Mouse (Mus musculus): ENCODE data around the gene Lmo7. TPM values are rescaled to one million over a fixed set of nuclear protein-coding genes. Genes with fewer than 3 reads are reported as not detected.

Lmo7 gene
- polyA plus RNA-seq, 1 experiment from 2014 or later: 16.0 TPM

DNA sequence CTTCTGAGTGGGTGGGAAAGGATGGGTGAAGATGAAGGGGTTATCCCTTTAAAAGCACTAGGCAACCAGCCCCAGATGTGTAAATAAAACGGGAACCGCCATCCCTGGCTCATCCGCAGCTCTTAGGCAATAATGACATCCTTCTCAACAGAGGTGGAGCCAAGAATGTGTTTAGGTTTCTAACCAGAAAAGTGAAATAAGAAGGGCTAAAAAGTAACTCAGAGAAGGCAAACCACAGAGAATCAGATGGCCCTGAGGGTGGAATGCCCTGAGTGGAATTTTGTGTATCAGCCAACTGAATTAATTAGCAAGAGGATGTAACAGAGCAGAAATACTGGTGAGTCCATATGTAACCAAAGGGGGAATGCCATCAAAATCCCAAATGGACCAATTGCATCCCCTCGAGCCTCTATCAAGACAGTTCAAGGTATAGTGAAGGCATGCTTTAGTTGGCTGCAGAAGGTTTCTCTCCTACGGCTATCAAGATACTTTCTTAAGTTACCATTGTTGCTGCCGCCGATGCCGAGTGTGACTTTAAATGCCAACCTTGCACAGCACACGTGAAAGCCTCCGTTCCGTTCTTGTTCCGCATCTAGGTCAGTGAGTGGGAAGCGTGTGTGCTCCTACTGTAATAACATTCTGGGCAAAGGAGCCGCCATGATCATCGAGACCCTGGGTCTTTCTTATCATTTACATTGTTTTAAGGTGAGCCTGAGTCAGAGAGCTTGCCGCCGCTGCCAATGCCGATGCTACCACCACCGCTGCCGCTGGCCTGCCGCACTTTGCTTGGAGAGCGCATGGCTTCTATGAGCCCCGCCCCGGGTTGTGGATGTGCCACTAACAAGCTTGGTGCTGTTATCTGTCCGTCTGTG is 201.1 kb downstream of the Lmo7 start:
- WGBS: 96% methylated on average over 25 of the region's 25 CpGs
- Histone ChIP-seq H3K27ac (ENCODE audit: low read length) (no peak overlapping the region), H3K4me3 (replicated peaks; ENCODE audit: low read length) (no peak overlapping the region), H3K4me1 (replicated peaks; ENCODE audit: control insufficient read depth, insufficient read depth, low read length) (no peaks in the 10 kb centered on the region), H3K4me2 (ENCODE audit: low read length) (no peak overlapping the region), H3K9me3 (ENCODE audit: control insufficient read depth, low read length) (no peaks in the 10 kb centered on the region), H3K36me3 (ENCODE audit: control insufficient read depth, insufficient read depth) (no peaks in the 10 kb centered on the region; the same call in 1 of the 2 replicates), H3K27me3 (replicated peaks; ENCODE audit: control insufficient read depth, insufficient read depth, low read length) (no peaks in the 10 kb centered on the region), H3K9ac (replicated peaks; ENCODE audit: low read depth, low read length) (no peak overlapping the region)
- no peak for ATAC-seq

DNA sequence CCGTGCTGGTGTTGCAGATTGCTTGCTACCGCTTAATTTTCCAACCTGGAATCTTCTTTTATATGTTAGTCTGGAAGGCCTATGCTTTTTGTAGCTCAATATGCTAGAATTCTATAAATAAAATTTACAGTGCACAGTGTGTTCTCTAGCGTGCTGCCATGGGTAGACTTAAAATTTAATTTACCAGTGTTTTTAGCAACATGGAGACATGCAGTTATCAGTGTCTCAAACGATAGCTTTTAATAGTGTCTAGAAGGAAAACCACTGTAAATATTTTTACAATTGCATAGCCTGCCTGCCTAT is 201.6 kb downstream of the Lmo7 start:
- no peak overlapping the region for H3K9ac ChIP-seq (replicated peaks; ENCODE audit: low read depth, low read length)
- ATAC-seq: no peak
- no peak overlapping the region for H3K27ac ChIP-seq (ENCODE audit: low read length)
- H3K4me3 ChIP-seq (replicated peaks; ENCODE audit: low read length): no peak overlapping the region
- 89% methylated on average over 4 of the region's 4 CpGs for WGBS
- no peak overlapping the region for H3K4me2 ChIP-seq (ENCODE audit: low read length)
- H3K36me3 ChIP-seq (ENCODE audit: control insufficient read depth, insufficient read depth): no peaks in the 10 kb centered on the region; the same call in 1 of the 2 replicates
- H3K4me1 ChIP-seq (replicated peaks; ENCODE audit: control insufficient read depth, insufficient read depth, low read length): no peaks in the 10 kb centered on the region
- H3K27me3 ChIP-seq (replicated peaks; ENCODE audit: control insufficient read depth, insufficient read depth, low read length): no peaks in the 10 kb centered on the region
- H3K9me3 ChIP-seq (ENCODE audit: control insufficient read depth, low read length): no peaks in the 10 kb centered on the region

DNA sequence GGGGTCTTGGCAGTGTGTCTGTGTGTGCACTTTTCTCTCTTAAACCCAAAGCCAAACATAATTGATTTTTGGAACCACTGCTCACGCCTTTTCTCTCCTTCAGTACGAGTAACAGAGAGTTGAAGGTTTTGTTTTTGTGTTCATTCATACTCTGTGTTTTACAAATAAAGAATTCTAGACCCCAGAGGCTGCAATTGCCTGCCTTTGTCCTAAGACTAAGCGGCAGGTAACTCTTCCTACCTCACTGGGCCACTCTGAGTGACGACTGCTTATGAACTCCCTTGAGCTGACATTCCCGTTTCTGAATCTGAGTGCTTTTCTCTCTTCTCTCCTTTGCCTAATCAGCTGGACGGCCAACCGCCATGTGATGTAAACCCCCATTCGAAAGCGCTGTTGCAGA is 203.8 kb downstream of the Lmo7 start:
- H3K9ac ChIP-seq (replicated peaks; ENCODE audit: low read depth, low read length): no peak overlapping the region
- no peak overlapping the region for H3K4me2 ChIP-seq (ENCODE audit: low read length)
- H3K27me3 ChIP-seq (replicated peaks; ENCODE audit: control insufficient read depth, insufficient read depth, low read length): no peaks in the 10 kb centered on the region
- ATAC-seq: no peak
- no peaks in the 10 kb centered on the region for H3K9me3 ChIP-seq (ENCODE audit: control insufficient read depth, low read length)
- H3K4me3 ChIP-seq (replicated peaks; ENCODE audit: low read length): no peak overlapping the region
- WGBS: 69% methylated on average over 9 of the region's 9 CpGs
- H3K27ac ChIP-seq (ENCODE audit: low read length): no peak overlapping the region
- H3K4me1 ChIP-seq (replicated peaks; ENCODE audit: control insufficient read depth, insufficient read depth, low read length): no peaks in the 10 kb centered on the region
- no peaks in the 10 kb centered on the region; the same call in 1 of the 2 replicates for H3K36me3 ChIP-seq (ENCODE audit: control insufficient read depth, insufficient read depth)

DNA sequence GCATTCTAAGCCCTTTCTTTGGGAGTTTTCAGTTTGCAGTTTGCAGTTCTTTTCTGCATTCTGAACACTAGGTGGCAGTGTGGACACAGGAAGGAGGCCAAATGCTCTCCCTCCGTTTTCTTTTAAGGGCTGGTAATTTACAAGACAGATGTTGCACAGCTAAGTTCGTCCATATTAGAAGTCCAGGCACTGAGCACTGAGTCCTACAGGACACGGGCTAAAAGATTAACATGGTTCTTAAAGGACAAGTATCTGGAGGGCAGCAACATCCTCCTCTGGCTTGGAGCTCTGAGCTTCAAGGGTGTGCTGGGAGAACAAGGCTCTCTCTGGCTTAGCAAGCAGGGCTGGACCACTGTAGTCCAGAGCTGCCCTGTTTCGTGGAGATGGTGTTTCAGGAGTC is 213.2 kb downstream of the Lmo7 start:
- Histone ChIP-seq H3K4me2 (ENCODE audit: low read length) (peak overlapping the region; percentile 18; the same call in 1 of the 2 replicates), H3K4me1 (replicated peaks; ENCODE audit: control insufficient read depth, insufficient read depth, low read length) (no peaks in the 10 kb centered on the region), H3K9me3 (ENCODE audit: control insufficient read depth, low read length) (no peaks in the 10 kb centered on the region), H3K36me3 (ENCODE audit: control insufficient read depth, insufficient read depth) (no peaks in the 10 kb centered on the region), H3K9ac (replicated peaks; ENCODE audit: low read depth, low read length) (no peak overlapping the region), H3K27ac (ENCODE audit: low read length) (no peak overlapping the region), H3K4me3 (replicated peaks; ENCODE audit: low read length) (no peak overlapping the region), H3K27me3 (replicated peaks; ENCODE audit: control insufficient read depth, insufficient read depth, low read length) (no peaks in the 10 kb centered on the region)
- ATAC-seq: peak; percentile 46
- WGBS: 7% methylated on average over 4 of the region's 4 CpGs

DNA sequence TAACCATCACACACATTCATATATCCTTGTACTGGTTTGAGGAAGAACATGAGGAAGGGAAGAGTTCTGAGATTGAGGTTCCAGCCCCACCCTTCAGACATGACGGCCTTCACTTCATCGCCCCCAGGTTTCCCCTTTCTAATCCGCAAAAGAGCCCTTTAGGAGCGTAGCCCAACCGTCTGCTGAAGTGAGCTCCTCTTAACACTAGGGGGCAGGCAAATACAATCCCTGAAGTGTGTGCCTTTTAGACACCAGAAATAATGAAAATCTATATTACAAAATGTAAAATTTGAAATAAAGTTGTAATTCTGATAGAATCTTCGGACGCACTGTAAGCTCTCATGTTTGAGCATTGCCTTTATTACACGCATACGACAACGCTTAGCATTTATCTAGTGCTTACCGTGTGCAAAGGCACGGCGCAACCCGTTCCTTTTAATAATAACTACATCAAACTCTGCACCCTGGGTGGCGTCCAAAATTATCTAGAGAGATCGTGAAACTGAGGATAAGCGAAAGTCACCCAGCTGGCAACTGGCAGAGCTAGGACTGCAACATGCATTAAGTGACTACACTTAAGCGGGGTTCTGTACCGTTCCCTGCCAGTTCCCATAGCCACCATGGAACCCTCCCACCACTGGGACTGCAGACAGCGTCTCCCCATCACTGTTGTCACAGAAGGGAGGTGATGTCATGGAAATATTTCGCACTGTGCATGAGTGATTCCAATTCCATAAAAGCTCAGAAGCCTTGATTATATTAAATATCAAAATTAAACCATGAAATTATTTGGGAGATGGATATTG is 217.2 kb downstream of the Lmo7 start:
- peak; percentile 75 for ATAC-seq
- H3K4me3 ChIP-seq (replicated peaks; ENCODE audit: low read length): no peak overlapping the region

DNA sequence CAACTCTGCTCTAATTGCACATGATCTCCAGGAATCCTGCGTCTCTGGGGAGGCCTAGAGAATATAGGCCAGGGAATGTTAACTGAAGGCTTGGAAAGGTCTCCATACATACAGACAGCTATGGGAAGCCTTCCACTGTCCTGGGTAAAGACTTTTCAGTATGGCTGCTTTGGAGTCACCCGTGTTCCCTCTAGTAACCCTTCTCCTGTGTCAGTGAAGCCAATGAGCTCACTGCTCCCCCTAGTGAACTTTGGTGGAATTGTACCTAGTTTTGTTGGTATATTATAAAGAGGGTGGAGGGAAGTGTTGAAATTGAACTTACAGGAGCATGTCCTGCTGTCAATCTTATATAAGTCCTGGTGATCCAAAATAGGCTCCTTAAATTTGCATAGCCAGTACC is 219.4 kb downstream of the Lmo7 start:
- no peaks in the 10 kb centered on the region for H3K4me1 ChIP-seq (replicated peaks; ENCODE audit: control insufficient read depth, insufficient read depth, low read length)
- H3K4me2 ChIP-seq (ENCODE audit: low read length): no peak overlapping the region
- no peak overlapping the region for H3K27ac ChIP-seq (ENCODE audit: low read length)
- no peak overlapping the region for H3K9ac ChIP-seq (replicated peaks; ENCODE audit: low read depth, low read length)
- H3K4me3 ChIP-seq (replicated peaks; ENCODE audit: low read length): no peak overlapping the region
- ATAC-seq: peak; percentile 15; the same call in 1 of the 2 replicates
- no peaks in the 10 kb centered on the region for H3K36me3 ChIP-seq (ENCODE audit: control insufficient read depth, insufficient read depth)
- no peaks in the 10 kb centered on the region for H3K27me3 ChIP-seq (replicated peaks; ENCODE audit: control insufficient read depth, insufficient read depth, low read length)
- WGBS: 58% methylated on average over 2 of the region's 2 CpGs
- no peaks in the 10 kb centered on the region for H3K9me3 ChIP-seq (ENCODE audit: control insufficient read depth, low read length)

More for the DNA sequence above, 217.2 kb downstream of the Lmo7 start:
- H3K27me3 ChIP-seq (replicated peaks; ENCODE audit: control insufficient read depth, insufficient read depth, low read length): no peaks in the 10 kb centered on the region
- 52% methylated on average over 21 of the region's 21 CpGs for WGBS
- no peaks in the 10 kb centered on the region for H3K9me3 ChIP-seq (ENCODE audit: control insufficient read depth, low read length)
- H3K27ac ChIP-seq (ENCODE audit: low read length): 0 out of 2 replicates have a peak overlapping the region, but pooled peaks have one; percentile 39
- H3K9ac ChIP-seq (replicated peaks; ENCODE audit: low read depth, low read length): no peak overlapping the region
- no peaks in the 10 kb centered on the region for H3K4me1 ChIP-seq (replicated peaks; ENCODE audit: control insufficient read depth, insufficient read depth, low read length)
- H3K36me3 ChIP-seq (ENCODE audit: control insufficient read depth, insufficient read depth): no peaks in the 10 kb centered on the region
- H3K4me2 ChIP-seq (ENCODE audit: low read length): 0 out of 2 replicates have a peak overlapping the region, but pooled peaks have one; percentile 25

DNA sequence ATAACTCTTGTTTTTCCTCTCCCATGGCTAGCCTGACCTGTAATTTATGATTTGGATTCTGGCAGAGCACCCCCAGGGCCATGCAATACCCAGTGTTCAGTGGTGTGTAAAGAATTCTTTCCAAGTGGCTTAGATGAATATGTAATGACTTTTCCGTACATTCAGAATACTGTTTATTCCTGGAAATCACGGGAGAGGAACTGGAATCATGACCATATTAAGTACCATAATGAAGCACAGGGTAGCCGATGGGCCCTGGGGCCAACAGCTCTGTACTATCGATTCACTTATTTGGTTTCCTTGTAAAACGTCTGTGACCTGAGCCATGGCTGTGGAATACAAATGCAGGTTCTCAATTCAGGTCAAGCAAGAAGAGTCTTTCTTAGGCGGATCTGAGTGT is 221.3 kb downstream of the Lmo7 start:
- Histone ChIP-seq H3K27me3 (replicated peaks; ENCODE audit: control insufficient read depth, insufficient read depth, low read length) (no peaks in the 10 kb centered on the region), H3K4me2 (ENCODE audit: low read length) (no peak overlapping the region), H3K36me3 (ENCODE audit: control insufficient read depth, insufficient read depth) (no peaks in the 10 kb centered on the region), H3K4me1 (replicated peaks; ENCODE audit: control insufficient read depth, insufficient read depth, low read length) (no peaks in the 10 kb centered on the region), H3K9me3 (ENCODE audit: control insufficient read depth, low read length) (no peaks in the 10 kb centered on the region), H3K9ac (replicated peaks; ENCODE audit: low read depth, low read length) (no peak overlapping the region), H3K4me3 (replicated peaks; ENCODE audit: low read length) (no peak overlapping the region), H3K27ac (ENCODE audit: low read length) (no peak overlapping the region)
- no peak for ATAC-seq
- WGBS: 75% methylated on average over 6 of the region's 6 CpGs

DNA sequence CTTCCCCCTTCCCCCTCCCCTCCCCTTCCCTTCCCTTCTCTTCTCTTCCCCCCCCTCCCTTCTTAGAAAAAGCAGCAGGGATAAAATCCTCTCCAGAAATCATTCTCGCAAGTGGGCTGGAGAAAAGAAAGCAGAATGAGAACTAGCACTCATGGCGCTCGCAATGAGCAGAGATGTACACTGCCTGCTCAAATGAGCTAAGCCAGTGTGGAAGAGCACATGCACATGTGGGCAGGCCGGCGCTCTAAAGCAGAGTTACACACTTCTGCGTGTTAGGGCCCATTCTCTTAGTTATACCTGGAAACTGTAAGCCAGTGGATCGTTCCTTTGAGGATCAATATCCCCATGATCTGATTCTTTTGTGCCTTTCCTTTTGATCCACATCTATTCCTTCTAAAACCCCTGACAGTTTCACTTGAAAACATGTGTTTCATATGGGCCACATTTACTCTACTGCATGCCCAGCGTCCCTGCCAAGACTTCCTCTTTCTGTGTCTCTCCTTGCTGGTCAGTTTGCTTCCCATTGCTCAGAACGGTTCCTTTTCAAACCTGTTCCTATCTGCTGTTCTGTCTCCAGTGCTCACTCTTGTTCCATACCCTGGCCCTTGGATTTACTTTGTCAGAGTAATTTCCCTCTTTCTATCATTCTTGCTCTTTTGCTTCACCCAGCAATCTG is 224.2 kb downstream of the Lmo7 start:
- no peak overlapping the region for H3K27ac ChIP-seq (ENCODE audit: low read length)
- H3K9me3 ChIP-seq (ENCODE audit: control insufficient read depth, low read length): no peaks in the 10 kb centered on the region
- WGBS: 80% methylated on average over 9 of the region's 9 CpGs
- no peak for ATAC-seq
- H3K36me3 ChIP-seq (ENCODE audit: control insufficient read depth, insufficient read depth): no peaks in the 10 kb centered on the region
- H3K9ac ChIP-seq (replicated peaks; ENCODE audit: low read depth, low read length): no peak overlapping the region
- H3K4me1 ChIP-seq (replicated peaks; ENCODE audit: control insufficient read depth, insufficient read depth, low read length): no peaks in the 10 kb centered on the region
- H3K4me3 ChIP-seq (replicated peaks; ENCODE audit: low read length): no peak overlapping the region
- no peak overlapping the region for H3K4me2 ChIP-seq (ENCODE audit: low read length)
- no peaks in the 10 kb centered on the region for H3K27me3 ChIP-seq (replicated peaks; ENCODE audit: control insufficient read depth, insufficient read depth, low read length)

DNA sequence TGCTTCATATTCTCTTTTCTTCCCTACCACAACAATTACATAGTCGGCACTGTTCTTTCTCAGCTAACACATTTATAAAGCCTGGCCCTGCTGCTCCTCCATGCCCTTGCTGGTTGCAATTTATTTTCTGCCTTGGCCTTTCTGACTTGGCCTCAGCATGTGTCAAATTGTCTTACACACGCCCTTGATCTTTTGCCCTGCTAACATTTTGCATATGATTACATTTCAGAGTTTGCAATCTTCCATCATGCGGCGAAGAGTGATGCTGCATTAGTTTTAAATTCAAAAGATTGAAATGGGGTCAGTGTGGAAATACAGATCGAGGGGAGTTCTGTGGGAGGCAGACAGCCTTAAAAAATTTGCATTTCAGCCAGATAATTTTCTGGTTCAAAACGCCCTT is 234.6 kb downstream of the Lmo7 start:
- H3K27me3 ChIP-seq (replicated peaks; ENCODE audit: control insufficient read depth, insufficient read depth, low read length): no peaks in the 10 kb centered on the region
- H3K4me2 ChIP-seq (ENCODE audit: low read length): no peak overlapping the region
- WGBS: 86% methylated on average over 6 of the region's 6 CpGs
- H3K4me1 ChIP-seq (replicated peaks; ENCODE audit: control insufficient read depth, insufficient read depth, low read length): no peaks in the 10 kb centered on the region
- H3K36me3 ChIP-seq (ENCODE audit: control insufficient read depth, insufficient read depth): no peaks in the 10 kb centered on the region
- no peak overlapping the region for H3K4me3 ChIP-seq (replicated peaks; ENCODE audit: low read length)
- H3K9ac ChIP-seq (replicated peaks; ENCODE audit: low read depth, low read length): no peak overlapping the region
- H3K9me3 ChIP-seq (ENCODE audit: control insufficient read depth, low read length): no peaks in the 10 kb centered on the region
- ATAC-seq: no peak
- no peak overlapping the region for H3K27ac ChIP-seq (ENCODE audit: low read length)

Measured in forebrain, embryonic 16.5 days (tissue).